Mouse (Mus musculus): ENCODE data around the gene Bloc1s6.

DNA sequence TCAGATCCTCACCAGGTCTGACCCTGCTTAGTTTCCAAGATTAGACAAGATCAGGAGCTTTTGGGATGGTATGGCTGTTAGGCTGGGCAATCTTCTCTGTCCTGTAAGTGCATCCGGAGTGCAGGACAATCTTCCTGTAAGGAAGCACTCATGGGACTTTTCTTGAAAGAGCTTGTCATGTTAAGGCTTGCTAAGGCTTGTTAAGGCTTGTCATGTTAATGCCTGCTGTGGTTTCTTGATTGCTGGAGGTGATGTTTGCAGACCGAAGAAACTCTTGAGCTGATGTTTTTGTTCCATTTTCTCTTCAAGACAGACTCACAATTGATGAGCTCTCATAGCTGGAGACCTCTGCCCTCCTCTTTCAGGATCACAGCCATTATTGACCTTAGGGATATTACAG lies 47.9 kb downstream of the Bloc1s6 start:
- TF ChIP-seq CTCF (IDR thresholded peaks at IDR 0.05; ENCODE audit: borderline replicate concordance, insufficient read depth, low read length) (no peak), POLR2A (IDR thresholded peaks at IDR 0.05; ENCODE audit: low read depth, low read length) (no peak)
